Mouse (Mus musculus): ENCODE results near the gene Irf3.

Gene Irf3

GRCm38 (mm10) chr7:44997231-44997939 lies at the start of gene Irf3:
Gene Irf3, plus strand, starts transcription at chr7:44997648.
- peak; percentile 92 for DNase-seq (ENCODE audit: low spot score)

- DNase-seq (ENCODE audit: low spot score) = no peak
These were observed 47.5 kb upstream of the Irf3 start for GRCm38 (mm10) chr7:44949922-44950321.

- peak; percentile 78 for DNase-seq (ENCODE audit: low spot score)
These were observed 45.5 kb upstream of the Irf3 start for GRCm38 (mm10) chr7:44951960-44952359.

GRCm38 (mm10) chr7:44952611-44953306 lies 44.7 kb upstream of the Irf3 start:
- peak; percentile 92 for DNase-seq (ENCODE audit: low spot score)

GRCm38 (mm10) chr7:44953561-44953960 lies 43.9 kb upstream of the Irf3 start:
- DNase-seq (ENCODE audit: low spot score) = no peak

- DNase-seq (ENCODE audit: low spot score) = no peak
These were observed 43.2 kb upstream of the Irf3 start for GRCm38 (mm10) chr7:44954091-44954885.

- no peak for DNase-seq (ENCODE audit: low spot score)
These were observed 41.8 kb upstream of the Irf3 start for GRCm38 (mm10) chr7:44955628-44956027.

GRCm38 (mm10) chr7:44956266-44956665 lies 41.2 kb upstream of the Irf3 start:
- DNase-seq (ENCODE audit: low spot score) = no peak

- peak; percentile 44 for DNase-seq (ENCODE audit: low spot score)
These were observed 40.1 kb upstream of the Irf3 start for GRCm38 (mm10) chr7:44957183-44957835.

GRCm38 (mm10) chr7:44958208-44958607 lies 39.2 kb upstream of the Irf3 start:
- DNase-seq (ENCODE audit: low spot score) = no peak

GRCm38 (mm10) chr7:44959281-44959680 lies 38.2 kb upstream of the Irf3 start:
- no peak for DNase-seq (ENCODE audit: low spot score)

- no peak for DNase-seq (ENCODE audit: low spot score)
These were observed 37.5 kb upstream of the Irf3 start for GRCm38 (mm10) chr7:44959874-44960511.

GRCm38 (mm10) chr7:44960512-44960910 lies 36.9 kb upstream of the Irf3 start:
- no peak for DNase-seq (ENCODE audit: low spot score)

GRCm38 (mm10) chr7:44962337-44962736 lies 35.1 kb upstream of the Irf3 start:
- no peak for DNase-seq (ENCODE audit: low spot score)

- DNase-seq (ENCODE audit: low spot score) = no peak
These were observed 34.6 kb upstream of the Irf3 start for GRCm38 (mm10) chr7:44962831-44963230.

GRCm38 (mm10) chr7:44964990-44965389 lies 32.5 kb upstream of the Irf3 start:
- DNase-seq (ENCODE audit: low spot score) = no peak

GRCm38 (mm10) chr7:44965975-44966374 lies 31.5 kb upstream of the Irf3 start:
- no peak for DNase-seq (ENCODE audit: low spot score)

GRCm38 (mm10) chr7:44966638-44967037 lies 30.8 kb upstream of the Irf3 start:
- no peak for DNase-seq (ENCODE audit: low spot score)

GRCm38 (mm10) chr7:44970231-44970691 lies 27.2 kb upstream of the Irf3 start:
- peak; percentile 81 for DNase-seq (ENCODE audit: low spot score)

- DNase-seq (ENCODE audit: low spot score) = no peak
These were observed 26.3 kb upstream of the Irf3 start for GRCm38 (mm10) chr7:44971142-44971541.

GRCm38 (mm10) chr7:44973415-44974130 lies 23.9 kb upstream of the Irf3 start:
- no peak for DNase-seq (ENCODE audit: low spot score)
